Mouse (Mus musculus): ENCODE results near the gene Slc25a38.
"Not testable (repeated sequence)": the region's sequence is repeated elsewhere in the genome, so short reads cannot be mapped to it uniquely, and the experiment has no call there.

The Slc25a38 gene

DNA sequence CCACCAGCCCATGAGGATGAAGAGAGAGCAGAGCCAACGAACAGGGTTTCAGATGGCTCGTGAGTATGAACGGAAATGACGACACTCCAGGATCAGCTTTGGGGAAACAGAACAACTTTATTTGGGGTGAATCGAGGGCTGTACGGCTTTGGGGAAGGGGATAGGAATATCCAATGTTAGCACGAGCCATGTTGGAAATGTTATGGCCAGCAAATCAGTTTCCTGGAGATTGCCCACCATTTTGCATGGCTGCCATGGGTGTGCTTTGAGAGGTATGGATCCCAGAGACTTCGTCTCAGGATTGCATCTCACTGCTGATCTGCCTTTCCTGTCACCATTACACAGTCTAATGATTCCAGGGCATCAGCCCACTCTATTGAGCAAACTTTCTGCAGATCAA is 10.9 kb upstream of the Slc25a38 start:
- no peak for DNase-seq (ENCODE audit: low read depth, low spot score)

DNA sequence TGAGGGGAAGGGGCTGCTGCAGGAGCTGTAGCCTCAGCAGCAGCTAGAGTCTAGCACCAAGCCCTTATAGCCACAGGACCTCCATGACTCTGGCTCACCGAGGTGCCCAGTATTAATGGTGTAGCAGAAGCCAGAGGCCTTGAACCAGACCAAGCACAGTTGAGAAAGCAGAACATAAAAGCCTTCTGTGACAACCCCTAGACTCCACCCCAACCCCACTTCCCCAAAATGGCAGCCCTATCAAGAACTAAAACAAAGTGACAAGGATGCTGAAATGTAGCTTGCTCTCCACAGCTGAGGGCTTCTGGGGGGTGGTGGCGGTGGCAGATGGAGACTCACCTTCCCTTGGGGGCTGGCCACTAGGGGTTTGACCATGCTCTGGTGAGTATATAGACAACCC is 9.0 kb upstream of the Slc25a38 start:
- DNase-seq (ENCODE audit: low read depth, low spot score): no peak

DNA sequence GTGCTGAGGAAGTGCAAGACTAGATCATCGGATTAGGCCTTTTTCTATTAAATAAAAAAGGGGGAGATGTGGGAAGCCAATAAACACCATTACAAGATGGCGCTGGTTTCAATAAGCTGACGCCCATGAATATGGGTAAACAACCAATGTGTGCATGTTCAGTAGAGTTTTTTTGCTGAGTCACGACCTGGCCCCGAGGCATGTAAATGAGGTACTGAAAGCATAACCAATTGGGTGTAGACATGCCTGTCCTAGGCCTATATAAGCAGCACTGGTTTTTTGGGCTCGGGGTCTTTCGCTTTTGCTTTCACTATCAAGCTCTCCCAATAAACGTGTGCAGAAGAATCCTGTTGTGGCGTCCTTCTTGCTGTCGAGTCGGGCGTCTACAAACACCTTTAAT is 1.2 kb upstream of the Slc25a38 start:
- not testable (repeated sequence) for DNase-seq (ENCODE audit: low read depth, low spot score)

DNA sequence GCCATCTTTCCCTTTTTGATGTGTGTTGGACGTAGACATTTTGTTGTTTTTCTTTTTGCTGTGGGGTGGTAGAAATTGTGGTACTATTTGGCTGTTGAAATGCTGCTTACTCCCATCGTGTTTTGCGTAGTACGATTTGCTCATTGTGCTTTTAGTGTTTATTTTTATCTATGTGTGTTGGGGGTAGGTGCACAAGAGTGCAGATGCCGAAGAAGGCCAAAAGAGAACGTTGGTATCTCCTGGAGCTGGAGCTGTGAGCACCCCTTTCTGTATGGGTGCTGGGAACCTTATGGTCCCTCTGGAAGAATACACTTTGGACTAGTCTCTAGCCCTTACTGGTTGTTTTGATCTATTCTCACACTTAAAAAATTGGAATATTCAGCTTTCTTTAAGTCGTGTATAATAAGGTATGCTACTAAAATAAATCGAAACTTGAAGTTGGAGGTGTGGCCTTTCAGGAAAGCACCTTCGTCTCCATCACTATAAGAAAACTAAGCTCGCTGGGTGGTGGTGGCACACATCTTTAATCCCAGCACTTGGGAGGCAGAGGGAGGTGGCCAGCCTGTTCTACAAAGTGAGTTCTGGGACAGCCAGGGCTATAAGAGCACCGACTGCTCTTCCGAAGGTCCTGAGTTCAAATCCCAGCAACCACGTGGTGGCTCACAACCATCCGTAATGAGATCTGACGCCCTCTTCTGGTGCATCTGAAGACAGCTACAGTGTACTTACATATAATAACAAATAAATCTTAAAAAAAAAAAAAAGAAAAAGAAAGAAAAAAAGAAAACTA is 1.2 kb downstream of the Slc25a38 start:
- no peak for DNase-seq (ENCODE audit: low read depth, low spot score)

DNA sequence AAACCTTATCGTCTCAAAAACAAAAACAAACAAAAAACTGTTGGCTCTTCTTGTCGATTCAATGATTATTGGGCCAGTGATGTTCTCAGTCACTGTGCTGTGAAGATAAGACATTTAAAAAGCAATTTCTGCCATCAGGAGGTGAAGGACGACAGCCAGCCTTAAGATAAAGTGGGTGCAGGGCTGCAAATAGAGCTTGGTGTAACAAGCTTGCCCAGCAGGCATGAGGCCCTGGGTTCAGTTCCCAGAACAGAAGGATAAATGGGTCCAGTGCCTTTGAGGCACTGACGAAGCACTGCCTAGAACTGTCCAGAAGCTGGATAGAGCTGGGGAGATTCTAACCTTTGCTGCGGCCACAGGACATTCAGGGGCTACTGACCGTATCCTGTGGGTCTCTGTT is 2.3 kb downstream of the Slc25a38 start:
- DNase-seq (ENCODE audit: low read depth, low spot score): no peak

DNA sequence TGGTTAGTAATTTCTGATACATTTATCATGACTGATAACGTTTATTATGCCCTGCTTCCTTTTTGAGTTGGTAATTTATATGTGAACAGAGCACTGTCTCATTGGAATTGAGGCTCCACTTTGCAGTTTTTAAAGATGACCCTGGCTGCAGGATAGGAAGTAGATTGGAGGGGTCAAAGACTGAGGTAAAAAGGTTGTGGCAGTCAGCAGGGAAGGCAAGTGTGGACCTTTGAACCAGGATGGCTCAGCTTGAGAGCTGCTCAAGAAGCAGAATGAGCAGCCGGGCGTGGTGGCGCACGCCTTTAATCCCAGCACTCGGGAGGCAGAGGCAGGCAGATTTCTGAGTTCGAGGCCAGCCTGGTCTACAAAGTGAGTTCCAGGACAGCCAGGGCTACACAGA is 3.3 kb downstream of the Slc25a38 start:
- no peak for DNase-seq (ENCODE audit: low read depth, low spot score)

DNA sequence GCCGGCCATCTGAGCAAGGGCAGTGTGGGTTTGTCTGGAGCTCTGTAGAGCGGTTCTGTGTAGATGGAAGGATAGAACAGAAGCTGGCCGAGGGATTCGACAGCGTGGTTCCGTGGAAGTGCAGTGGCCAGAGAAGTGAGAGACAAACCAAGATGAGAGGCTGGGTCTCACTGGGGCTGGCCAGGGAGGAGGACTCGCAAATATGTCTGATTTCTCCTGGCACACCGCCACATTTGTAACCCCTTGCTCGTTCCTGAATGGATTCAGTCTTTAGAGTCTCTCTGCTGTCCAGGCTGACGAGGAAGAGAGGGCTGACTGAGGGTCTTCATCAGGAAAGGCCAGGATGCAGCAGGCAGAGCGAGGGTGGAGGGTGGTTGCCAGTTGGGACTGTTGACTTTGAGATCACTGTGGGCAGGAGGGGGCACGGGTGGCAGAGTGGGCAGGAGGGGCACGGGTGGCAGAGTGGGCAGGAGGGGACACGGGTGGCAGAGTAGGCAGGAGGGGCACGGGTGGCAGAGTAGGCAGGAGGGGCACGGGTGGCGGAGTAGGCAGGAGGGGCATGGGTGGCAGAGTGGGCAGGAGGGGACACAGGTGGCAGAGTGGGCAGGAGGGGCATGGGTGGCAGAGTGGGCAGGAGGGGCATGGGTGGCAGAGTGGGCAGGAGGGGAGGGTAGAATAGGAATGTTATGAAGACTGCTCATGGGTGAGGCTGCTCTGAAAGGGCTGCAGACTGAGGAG is 4.0 kb downstream of the Slc25a38 start:
- DNase-seq (ENCODE audit: low read depth, low spot score): no peak

DNA sequence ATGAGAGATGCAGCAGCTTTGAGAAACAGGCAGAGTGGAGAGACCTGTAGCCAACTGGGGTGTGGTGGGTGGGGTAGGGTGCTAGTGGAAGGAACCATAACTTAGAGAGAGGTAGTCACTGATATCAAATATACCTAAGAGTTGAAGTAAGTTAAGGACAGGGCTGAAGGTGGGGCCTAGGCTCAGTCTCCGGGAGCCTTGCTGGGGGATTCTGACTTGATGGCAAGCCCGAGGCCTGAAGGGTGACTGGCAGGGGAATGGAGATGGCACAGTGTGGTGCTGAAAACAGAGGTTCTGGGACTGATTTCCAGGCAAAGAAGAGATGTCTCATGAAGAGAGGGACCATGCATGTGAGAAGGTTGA is 4.6 kb downstream of the Slc25a38 start:
- no peak for DNase-seq (ENCODE audit: low read depth, low spot score)

DNA sequence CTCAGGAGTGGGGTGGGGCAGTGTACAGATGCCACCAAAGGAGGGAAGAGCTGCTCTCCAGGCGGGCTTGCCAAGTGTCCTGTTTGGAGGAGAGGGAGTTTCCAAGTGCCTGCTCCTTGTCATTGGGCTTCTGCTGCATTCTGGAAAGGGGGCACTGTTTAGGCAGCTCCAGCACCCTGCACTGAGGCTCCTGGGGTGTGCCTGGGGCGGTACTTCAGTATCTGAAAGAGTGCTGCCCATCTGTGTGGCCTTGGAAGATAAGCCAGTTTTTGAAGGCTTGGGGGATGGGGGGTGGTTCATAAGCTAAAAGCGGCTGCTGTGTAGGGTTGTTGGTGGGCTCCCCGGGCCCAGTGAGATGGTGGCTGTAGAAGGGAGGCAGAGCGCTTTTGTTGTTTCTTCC is 5.4 kb downstream of the Slc25a38 start:
- no peak for DNase-seq (ENCODE audit: low read depth, low spot score)

DNA sequence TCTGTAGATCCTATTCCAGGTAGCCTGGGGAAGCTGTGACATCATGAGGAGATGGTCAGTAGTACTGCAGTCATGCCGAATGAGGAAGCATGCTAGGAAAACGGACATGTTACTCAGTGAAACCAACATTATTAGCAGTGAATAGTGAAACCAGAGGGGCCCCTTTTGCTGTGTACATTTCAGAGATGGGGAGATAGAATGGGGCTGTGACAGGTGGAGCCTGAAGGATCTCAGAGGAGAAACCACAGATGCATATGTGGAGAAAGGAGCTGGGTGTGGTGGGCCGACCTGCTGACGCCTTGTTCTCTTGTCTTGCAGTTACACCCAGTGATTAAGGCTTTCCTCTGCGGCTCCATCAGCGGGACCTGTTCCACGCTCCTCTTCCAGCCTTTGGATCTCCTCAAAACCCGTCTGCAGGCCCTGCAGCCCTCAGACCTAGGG is 6.0 kb downstream of the Slc25a38 start:
- no peak for DNase-seq (ENCODE audit: low read depth, low spot score)

DNA sequence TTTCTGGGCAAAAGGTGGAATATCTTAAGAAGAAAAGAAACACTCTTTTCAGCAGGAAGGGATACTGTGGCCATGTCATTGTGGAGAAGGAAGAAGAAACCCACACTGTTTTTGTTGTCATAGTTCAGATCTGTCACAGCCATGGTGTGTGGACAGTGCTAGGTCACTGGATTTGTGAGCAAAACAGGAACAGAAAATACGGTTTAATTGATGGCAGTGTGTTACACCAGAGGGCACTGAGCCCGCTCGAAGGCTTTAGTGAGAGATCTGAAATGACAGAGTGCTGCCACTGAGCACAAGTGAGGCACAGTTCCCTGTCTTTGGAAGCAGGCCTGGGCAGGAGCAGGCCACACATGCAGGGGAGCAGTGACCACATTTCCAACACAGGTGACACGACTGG is 8.0 kb downstream of the Slc25a38 start:
- DNase-seq (ENCODE audit: low read depth, low spot score): no peak

DNA sequence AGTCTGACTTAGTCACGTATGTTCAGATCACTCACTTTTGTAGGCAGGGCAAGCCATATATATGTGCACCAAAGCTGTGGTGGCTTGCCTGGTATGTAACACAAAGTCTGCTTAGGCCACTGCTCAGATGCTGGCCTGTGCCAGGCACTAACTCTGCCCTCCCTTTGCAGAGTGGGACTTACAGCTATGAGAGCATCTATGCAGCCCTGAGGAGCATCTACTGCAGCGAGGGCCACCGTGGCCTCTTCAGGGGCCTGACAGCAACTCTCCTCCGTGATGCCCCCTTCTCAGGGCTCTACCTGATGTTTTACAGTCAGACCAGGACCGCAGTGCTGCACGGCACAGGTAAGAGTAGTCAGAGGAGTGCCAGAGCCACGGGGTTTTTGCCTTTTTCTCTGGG is 10.3 kb downstream of the Slc25a38 start:
- no peak for DNase-seq (ENCODE audit: low read depth, low spot score)

DNA sequence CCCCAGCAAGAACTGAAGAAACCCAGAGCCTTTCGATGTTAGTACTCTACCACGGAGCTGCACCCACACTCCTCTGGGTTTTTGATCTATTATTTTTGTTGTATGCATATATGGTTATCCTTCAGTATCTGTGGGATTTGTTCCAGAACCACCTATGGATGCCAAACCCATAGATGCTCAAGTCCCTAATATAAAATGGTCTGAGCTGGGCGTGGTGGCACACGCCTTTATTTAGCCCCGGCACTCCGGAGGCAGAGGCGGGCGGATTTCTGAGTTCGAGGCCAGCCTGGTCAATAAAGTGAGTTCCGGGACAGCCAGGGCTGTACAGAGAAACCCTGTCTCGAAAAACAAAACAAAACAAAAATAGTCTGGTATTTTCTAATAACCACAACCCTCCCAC is 16.7 kb downstream of the Slc25a38 start:
- no peak for DNase-seq (ENCODE audit: low read depth, low spot score)

DNA sequence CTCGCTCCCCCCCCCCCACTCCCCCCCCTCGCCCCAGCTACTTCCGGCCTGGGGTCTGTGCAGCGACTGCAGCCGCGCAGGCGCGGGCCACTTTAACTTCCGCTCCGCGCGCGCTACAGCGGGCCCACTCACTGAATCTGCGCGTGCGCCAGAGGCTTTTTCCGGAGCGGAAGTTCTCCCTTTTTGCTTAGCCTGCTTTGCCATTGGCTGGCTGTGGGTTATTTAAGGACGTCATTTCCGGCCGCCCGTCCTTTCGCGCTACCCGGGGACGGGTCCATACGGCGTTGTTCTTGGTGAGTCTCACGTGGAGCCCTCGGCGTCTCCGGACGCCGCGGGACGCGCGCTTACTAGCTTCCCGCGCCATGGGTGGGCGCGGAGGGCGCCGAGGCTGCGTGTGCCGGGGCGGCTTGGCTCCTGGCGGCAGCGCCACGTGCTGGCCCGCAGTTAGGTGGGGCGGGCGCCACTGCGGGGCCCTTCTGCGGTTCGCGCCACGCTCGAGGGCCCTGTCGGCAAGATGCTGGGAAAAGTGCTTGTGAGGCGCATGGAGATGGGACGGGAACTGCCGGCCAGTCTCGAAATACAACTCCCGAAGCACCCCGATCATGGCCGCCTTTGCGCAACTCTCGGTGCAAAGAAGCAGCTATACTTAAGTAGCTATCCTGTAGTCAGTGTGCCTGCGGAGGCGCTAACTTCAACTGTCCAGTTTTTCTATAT is 17.5 kb downstream of the Slc25a38 start, which contains the start of gene Rpsa:
Gene Rpsa (plus strand): TSS at position 152 of the 714 bp plus-strand sequence.
- DNase-seq (ENCODE audit: low read depth, low spot score): peak; percentile 97

DNA sequence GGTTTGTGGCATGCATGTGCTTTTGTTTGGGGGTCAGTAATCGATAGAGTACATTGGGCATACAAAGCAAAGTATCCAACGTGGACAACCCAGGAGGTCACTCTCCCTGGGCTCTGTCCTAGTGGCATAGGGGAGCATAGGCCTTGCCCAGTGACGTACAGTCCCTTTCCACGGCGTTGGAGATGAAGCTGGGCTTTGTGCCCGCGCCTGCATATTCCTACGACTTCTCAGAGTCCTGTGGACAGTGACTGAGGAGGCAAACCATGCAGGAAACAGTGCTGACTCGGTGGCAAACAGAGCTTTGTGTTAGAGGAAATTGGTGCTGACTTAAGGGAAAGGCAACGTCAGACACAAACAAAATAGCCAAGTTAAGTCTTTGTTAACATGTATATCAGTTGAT is 19.1 kb downstream of the Slc25a38 start:
- DNase-seq (ENCODE audit: low read depth, low spot score): no peak

DNA sequence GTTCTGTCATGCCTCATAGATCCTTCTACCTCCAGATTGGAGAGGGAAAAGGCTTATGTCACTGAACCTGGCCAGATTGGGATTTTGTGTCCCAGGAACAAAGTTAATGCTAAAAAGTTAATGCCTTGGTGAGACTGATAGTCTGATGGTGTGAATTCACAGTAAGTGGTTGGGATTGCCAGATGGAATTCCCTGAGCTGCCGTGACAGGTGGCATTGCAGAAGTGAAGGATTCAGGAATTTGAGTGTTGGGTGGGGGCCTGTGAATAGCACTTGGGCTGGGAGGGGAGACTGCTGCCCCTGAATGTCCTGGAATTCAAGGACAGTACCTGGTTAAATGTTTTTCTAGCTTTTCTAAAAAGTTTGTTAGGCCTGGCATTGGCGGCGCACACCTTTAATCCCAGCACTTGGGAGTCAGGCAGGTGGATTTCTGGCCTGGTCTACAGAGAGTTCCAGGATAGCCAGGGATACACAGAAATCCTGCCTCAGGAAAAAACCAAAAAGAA is 21.7 kb downstream of the Slc25a38 start:
- no peak for DNase-seq (ENCODE audit: low read depth, low spot score)

DNA sequence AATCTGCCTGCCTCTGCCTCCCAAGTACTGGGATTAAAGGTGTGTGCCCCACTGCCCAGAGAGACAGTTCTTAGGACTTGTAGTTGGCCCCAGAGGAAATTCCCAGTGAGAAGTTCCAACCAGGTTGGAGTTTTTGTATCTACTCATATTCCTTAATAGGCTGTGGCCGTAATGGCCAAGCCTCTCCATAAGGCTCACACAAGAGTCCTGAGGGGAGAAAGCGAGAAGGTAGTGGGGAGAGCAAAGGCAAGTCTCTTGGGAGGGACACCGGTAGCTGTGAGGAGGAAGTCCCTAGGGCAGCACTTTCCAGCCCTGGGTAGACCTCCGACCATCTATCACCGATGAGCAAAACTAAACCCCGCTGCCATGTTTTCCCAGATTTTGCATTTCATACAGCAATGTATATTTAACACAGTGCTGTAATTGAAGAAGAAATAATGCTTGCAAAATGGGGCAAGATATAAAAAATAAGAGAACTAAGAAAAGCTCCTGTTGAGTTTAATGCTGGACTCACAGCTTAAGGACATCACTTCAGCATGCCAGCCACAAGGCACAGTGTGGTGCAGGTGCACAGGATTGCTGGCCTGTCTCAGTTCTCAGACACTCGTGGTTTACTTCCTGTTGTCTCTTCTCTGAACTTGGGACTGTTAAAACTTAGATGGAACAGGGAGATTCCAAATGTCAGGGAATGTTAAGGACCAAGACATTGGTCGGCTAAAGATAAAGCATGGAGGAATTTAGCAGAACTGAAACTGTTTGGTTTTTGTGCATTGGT is 23.0 kb downstream of the Slc25a38 start:
- DNase-seq (ENCODE audit: low read depth, low spot score): no peak

DNA sequence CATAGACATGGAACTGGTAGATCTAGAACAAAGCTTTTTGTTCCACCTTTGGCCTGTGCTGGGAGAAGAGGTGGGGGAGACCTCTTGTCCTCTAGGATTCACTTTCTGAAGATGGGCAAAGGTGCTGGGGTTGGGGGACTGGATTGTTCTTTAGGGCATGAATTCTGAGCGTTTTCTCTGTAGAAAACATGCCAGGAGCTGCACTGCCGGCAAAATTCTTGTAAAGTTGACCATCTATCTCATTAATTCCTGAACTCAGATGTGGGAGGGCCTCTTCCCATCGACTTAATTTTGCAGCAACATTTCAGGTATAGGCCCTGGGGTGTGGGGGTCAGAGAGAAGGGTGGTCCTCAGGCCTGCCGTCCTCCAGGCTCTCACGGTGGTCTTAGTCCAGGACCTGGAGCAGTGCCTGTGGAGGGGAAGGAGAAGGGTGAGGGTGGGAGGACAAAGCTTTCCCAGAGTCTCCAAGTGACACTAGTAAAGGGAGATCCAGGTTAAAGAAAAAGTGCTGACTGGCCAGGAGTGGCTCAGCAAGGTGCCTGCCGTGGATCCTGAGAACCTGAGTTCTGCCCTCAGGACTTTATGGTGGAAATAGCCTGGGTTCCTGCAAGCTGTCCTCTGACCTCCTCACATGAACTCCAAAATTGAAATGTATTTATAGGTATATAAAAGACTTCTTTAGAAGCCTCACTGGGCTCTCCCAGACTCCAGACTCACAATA is 23.7 kb downstream of the Slc25a38 start:
- no peak for DNase-seq (ENCODE audit: low read depth, low spot score)

DNA sequence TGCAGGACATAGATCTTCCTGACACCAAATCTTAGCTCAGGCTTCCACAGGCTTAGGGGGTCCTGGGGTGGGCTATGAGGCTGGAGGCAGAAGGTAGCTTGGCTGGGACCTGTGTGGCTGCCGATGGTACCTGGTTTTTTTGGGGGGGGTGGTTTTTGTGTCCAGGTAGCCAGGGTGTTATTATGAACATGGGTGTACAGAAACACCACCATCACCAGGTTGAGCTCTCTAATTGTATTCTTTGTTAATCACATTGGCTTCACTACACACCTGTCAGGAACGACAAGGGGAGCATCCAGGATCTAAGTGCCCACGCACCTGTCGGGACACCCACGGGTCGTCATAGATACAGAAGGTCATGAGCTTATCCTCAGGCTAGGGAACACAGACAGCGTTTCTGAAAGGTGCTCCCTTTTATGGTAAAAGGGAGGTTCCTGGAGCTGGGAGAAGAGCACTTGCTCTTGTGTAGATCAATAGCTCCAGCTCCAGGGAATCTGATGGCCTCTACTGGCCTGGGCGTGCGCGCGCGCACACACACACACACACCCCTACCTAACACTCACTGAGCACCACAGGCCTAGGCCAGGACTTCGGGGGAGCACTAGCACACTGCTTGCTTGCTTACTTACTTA is 24.5 kb downstream of the Slc25a38 start:
- DNase-seq (ENCODE audit: low read depth, low spot score): no peak

DNA sequence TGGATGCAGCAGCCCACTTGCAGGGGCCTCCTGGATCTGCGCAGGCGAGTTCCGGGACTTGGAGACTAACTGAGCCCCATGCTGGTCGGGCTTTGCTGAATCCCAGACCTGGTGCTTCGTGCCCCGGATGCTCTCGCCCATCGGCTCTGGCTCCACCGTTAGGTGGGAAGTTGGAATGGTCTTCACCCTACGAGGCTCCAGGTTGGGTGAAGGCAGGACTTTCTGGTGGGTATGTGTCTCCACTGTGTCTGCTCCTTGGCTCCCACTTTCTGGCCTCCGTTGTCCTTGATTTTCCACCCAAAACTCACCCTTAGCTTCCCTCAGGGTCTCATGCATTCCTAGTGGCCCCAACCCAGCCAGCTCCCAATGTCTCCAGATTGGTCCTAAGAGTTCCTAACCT is 25.3 kb downstream of the Slc25a38 start:
- DNase-seq (ENCODE audit: low read depth, low spot score): no peak

Data from brain, embryonic 18.5 days (tissue).